Mouse (Mus musculus) stomach, postnatal 0 days (tissue): Measurements from ENCODE around the gene Hoxa2.

Source experiments
- CTCF ChIP-seq: IDR thresholded peaks from 2 replicates; pipeline ENCODE4 v1.5.1; 2016; ENCODE audit warnings: antibody characterized with exemption, low read depth, mild to moderate bottlenecking, moderate library complexity
- EP300 ChIP-seq: optimal IDR thresholded peaks from 2 replicates; pipeline ENCODE3; 2016; ENCODE audit warnings: antibody characterized with exemption

- TF ChIP-seq CTCF (no peak), EP300 (no peak)
Observed at GRCm38 (mm10) chr6:52162611-52163365, 1.8 kb downstream of the Hoxa2 start.
